Mouse (Mus musculus) gonadal fat pad, adult 2 months (tissue): ENCODE measurements around the gene Vmn2r13. TPM values are rescaled to one million over a fixed set of nuclear protein-coding genes. Genes with fewer than 3 reads are reported as not detected.
"Not testable (repeated sequence)": the region's sequence is repeated elsewhere in the genome, so short reads cannot be mapped to it uniquely, and the experiment has no call there.

Source experiments
- DNase-seq: peaks from one replicate; pipeline ENCODE4 v3.0.0-alpha.2; 2012; ENCODE audit warnings: low read depth
- polyA plus RNA-seq: library from polyadenylated mRNA; depleted of rRNA; stranded (reverse); fragments of >200 nt; gene quantifications from 2 replicates; pipeline ENCODE4 v1.2.3, GENCODE M21; 2012; rRNA removed

Vmn2r13 gene
- not detected in 2 replicates for polyA plus RNA-seq

- not testable (repeated sequence) for DNase-seq
Observed at GRCm38 (mm10) chr5:109192099-109192498, at the start of gene Vmn2r13. TSS of gene Vmn2r13 (minus strand) at chr5:109192199.

GRCm38 (mm10) chr5:109224608-109225007, 32.6 kb upstream of the Vmn2r13 start, which contains the start of gene Vmn2r14:
TSS of gene Vmn2r14 (minus strand) at chr5:109224708.
- DNase-seq: no peak

GRCm38 (mm10) chr5:109166851-109167250, 25.1 kb downstream of the Vmn2r13 start:
- DNase-seq: not testable (repeated sequence)

GRCm38 (mm10) chr5:109160121-109160520, 31.9 kb downstream of the Vmn2r13 start:
- DNase-seq: no peak

GRCm38 (mm10) chr5:109159576-109159975, 32.4 kb downstream of the Vmn2r13 start:
- not testable (repeated sequence) for DNase-seq

- DNase-seq: not testable (repeated sequence)
Observed at GRCm38 (mm10) chr5:109158488-109159485, 33.2 kb downstream of the Vmn2r13 start.

GRCm38 (mm10) chr5:109139546-109139945, 52.5 kb downstream of the Vmn2r13 start:
- no peak for DNase-seq

GRCm38 (mm10) chr5:109136731-109137130, 55.3 kb downstream of the Vmn2r13 start:
- DNase-seq: no peak

Other genes with a start within 250 kb of the Vmn2r13 start
- gene Vmn2r10, start 185.7 kb downstream of the Vmn2r13 start, polyA plus RNA-seq: not detected in 2 replicates
- gene Vmn2r11, start 132.6 kb downstream of the Vmn2r13 start, polyA plus RNA-seq: not detected in 2 replicates
- not detected in 2 replicates for gene Vmn2r12, start 94.2 kb downstream of the Vmn2r13 start, polyA plus RNA-seq
- gene Vmn2r14, start 32.5 kb upstream of the Vmn2r13 start, polyA plus RNA-seq: not detected in 2 replicates
- gene Vmn2r15, start 105.4 kb upstream of the Vmn2r13 start, polyA plus RNA-seq: not detected in 2 replicates
- not detected in 2 replicates for gene Vmn2r16, start 138.0 kb upstream of the Vmn2r13 start, polyA plus RNA-seq
- not detected in 2 replicates for gene Vmn2r17, start 227.5 kb upstream of the Vmn2r13 start, polyA plus RNA-seq